In the genomic region with DNA sequence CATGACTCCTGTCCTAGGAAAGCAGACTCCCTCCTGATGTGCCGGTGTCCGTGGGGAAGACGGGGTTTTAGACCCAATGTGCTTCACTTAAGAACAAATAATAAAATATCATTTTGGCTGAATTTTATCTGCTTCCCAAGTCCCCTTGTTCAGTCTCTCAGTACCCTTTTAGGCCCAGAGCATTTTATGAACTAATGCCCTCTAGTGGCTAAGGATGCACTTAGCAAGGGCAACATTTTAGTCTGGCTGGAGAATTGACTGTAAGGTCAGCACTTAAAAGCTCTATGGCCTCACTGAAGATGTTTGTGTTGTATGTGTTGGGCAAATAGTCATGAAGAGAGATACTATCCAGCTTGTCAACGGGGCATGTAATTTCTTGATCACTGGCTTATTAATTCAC, we compare ENCODE assay signal across 10 mouse cellular contexts.
DNase-seq lines count a peak whose midpoint lies in the region; ATAC-seq and TF ChIP-seq lines count a peak whose summit lies in the region.
"Had no signal": no experiment of that assay in that cellular context is flagged by ENCODE, and none has a peak within 500 bp of the region (broad histone marks: within the 10 kb centered on the region; RNA-seq: fewer than 3 reads in every experiment).

No protein-coding gene starts in this region.

- no peaks in the 10 kb centered on the region for H3K36me3 ChIP-seq in intestine, postnatal 0 days (ENCODE audit: control insufficient read depth, insufficient read depth)
- no peaks in the 10 kb centered on the region for H3K36me3 ChIP-seq in intestine, embryonic 15.5 days
- H3K36me3 ChIP-seq in E14TG2a.4 (ENCODE audit: insufficient read depth, low read length): no peaks in the 10 kb centered on the region
- H3K36me3 ChIP-seq: heart, embryonic 15.5 days; limb, embryonic 15.5 days had no signal

- H3K4me3 ChIP-seq in intestine, postnatal 0 days (ENCODE audit: low read depth, low read length): no peak overlapping the region
- no peak overlapping the region for H3K4me3 ChIP-seq in intestine, embryonic 15.5 days (replicated peaks)
- H3K4me3 ChIP-seq in E14TG2a.4 (replicated peaks; ENCODE audit: low read length): no peak overlapping the region
- H3K4me3 ChIP-seq: heart, embryonic 15.5 days; limb, embryonic 15.5 days had no signal

- H3K4me2 ChIP-seq in intestine, postnatal 0 days (replicated peaks; ENCODE audit: low read depth): no peak overlapping the region
- no peak overlapping the region for H3K4me2 ChIP-seq in intestine, embryonic 15.5 days (replicated peaks)
- H3K4me2 ChIP-seq: heart, embryonic 15.5 days; limb, embryonic 15.5 days had no signal

- H3K9me3 ChIP-seq in intestine, postnatal 0 days (ENCODE audit: control insufficient read depth): no peaks in the 10 kb centered on the region
- H3K9me3 ChIP-seq in intestine, embryonic 15.5 days: no peaks in the 10 kb centered on the region
- no peaks in the 10 kb centered on the region for H3K9me3 ChIP-seq in E14TG2a.4 (ENCODE audit: low read length)
- H3K9me3 ChIP-seq: heart, embryonic 15.5 days; limb, embryonic 15.5 days had no signal

- no peak overlapping the region for H3K27ac ChIP-seq in intestine, postnatal 0 days (ENCODE audit: low read depth, low read length)
- H3K27ac ChIP-seq in intestine, embryonic 15.5 days: no peak overlapping the region
- H3K27ac ChIP-seq: heart, embryonic 15.5 days; limb, embryonic 15.5 days had no signal

- H3K4me1 ChIP-seq in intestine, postnatal 0 days (replicated peaks; ENCODE audit: control insufficient read depth, insufficient read depth, low read length): 0 out of 2 replicates have a peak, but pooled peaks cover under 1% of the 10 kb centered on the region
- no peaks in the 10 kb centered on the region for H3K4me1 ChIP-seq in intestine, embryonic 15.5 days (replicated peaks)
- H3K4me1 ChIP-seq in E14TG2a.4 (replicated peaks; ENCODE audit: low read depth, low read length): peaks cover 35% of the 10 kb centered on the region
- H3K4me1 ChIP-seq: limb, embryonic 15.5 days had no signal

- H3K9ac ChIP-seq in intestine, postnatal 0 days (ENCODE audit: low read depth, low read length): no peak overlapping the region
- H3K9ac ChIP-seq in intestine, embryonic 15.5 days: no peak overlapping the region
- H3K9ac ChIP-seq: heart, embryonic 15.5 days; limb, embryonic 15.5 days had no signal

- TF ChIP-seq CTCF in intestine, postnatal 0 days (IDR thresholded peaks at IDR 0.05; ENCODE audit: low read depth): peak; percentile 77
- TF ChIP-seq CTCF in E14TG2a.4 (conservative IDR thresholded peaks at IDR 0.05; ENCODE audit: low read length): peak; percentile 82

- no peaks in the 10 kb centered on the region for H3K27me3 ChIP-seq in intestine, postnatal 0 days (replicated peaks; ENCODE audit: control insufficient read depth, insufficient read depth, low read length)
- H3K27me3 ChIP-seq in intestine, embryonic 15.5 days (replicated peaks): no peaks in the 10 kb centered on the region
- no peaks in the 10 kb centered on the region for H3K27me3 ChIP-seq in E14TG2a.4 (ENCODE audit: insufficient read depth, low read length)
- H3K27me3 ChIP-seq: heart, embryonic 15.5 days; limb, embryonic 15.5 days had no signal

- peak; percentile 47 for DNase-seq in NIH3T3 (ENCODE audit: low read depth)
- peak; percentile 1 for DNase-seq in induced T-regulatory cell, adult 2 months (ENCODE audit: low read depth)
- DNase-seq in urinary bladder, postnatal 25 days (ENCODE audit: low spot score): no peak
- DNase-seq in urinary bladder, adult 18-20 months (ENCODE audit: low spot score in 2 of 2): no peak

- 66% methylated on average over 4 of the region's 4 CpGs for WGBS in intestine, postnatal 0 days
- WGBS in intestine, embryonic 15.5 days: 61% methylated on average over 4 of the region's 4 CpGs

- ATAC-seq in intestine, postnatal 0 days: no peak
- ATAC-seq in intestine, embryonic 15.5 days: no peak
- no peak for ATAC-seq in erythroid progenitor cell, adult 5-6 weeks (replicated peaks; ENCODE audit: low FRiP score, poor library complexity, severe bottlenecking)

Comparison
In these comparisons a context has a peak if more than half of its experiments do, and no peak if none do; other contexts are left out.
1. DNase-seq: peak in NIH3T3 (single experiment) and induced T-regulatory cell, adult 2 months (single experiment); none in urinary bladder, postnatal 25 days (single experiment) and urinary bladder, adult 18-20 months (0 of 2).